8 mouse cellular contexts compared by ENCODE assay signal in genomic region chr5:34957015-34957414, GRCm38 (mm10). TPM values are rescaled to one million over a fixed set of nuclear protein-coding genes. Genes with fewer than 3 reads are reported as not detected.
A peak's percentile ranks its signal among the peaks of the same experiment; 100 is the strongest.
DNase-seq lines count a peak whose midpoint lies in the region; ATAC-seq lines count a peak whose summit lies in the region.

No protein-coding gene starts in this region.

- no peak overlapping the region for H3K4me3 ChIP-seq in heart, embryonic 16.5 days (ENCODE audit: low read length)
- H3K4me3 ChIP-seq in hindbrain, embryonic 12.5 days: no peak overlapping the region
- no peak overlapping the region for H3K4me3 ChIP-seq in intestine, embryonic 15.5 days (replicated peaks)

- H3K4me2 ChIP-seq in heart, embryonic 16.5 days (ENCODE audit: low read depth, low read length): no peak overlapping the region
- no peak overlapping the region for H3K4me2 ChIP-seq in hindbrain, embryonic 12.5 days (replicated peaks)
- no peak overlapping the region for H3K4me2 ChIP-seq in intestine, embryonic 15.5 days (replicated peaks)

- no peaks in the 10 kb centered on the region for H3K27me3 ChIP-seq in heart, embryonic 16.5 days (ENCODE audit: control insufficient read depth, insufficient read depth, low read length)
- no peaks in the 10 kb centered on the region for H3K27me3 ChIP-seq in hindbrain, embryonic 12.5 days
- H3K27me3 ChIP-seq in intestine, embryonic 15.5 days (replicated peaks): no peaks in the 10 kb centered on the region

- peak; percentile 45 for DNase-seq in adrenal gland, adult 2 months
- no peak for DNase-seq in adrenal gland, postnatal 4 days (ENCODE audit: low spot score in 2 of 2)
- no peak for DNase-seq in heart, adult 8-10 months (ENCODE audit: low spot score)
- DNase-seq in lung, postnatal 36 days: peak; percentile 79
- DNase-seq in embryo, embryonic 9.5 days (ENCODE audit: extremely low spot score): no peak

- H3K9ac ChIP-seq in heart, embryonic 16.5 days (ENCODE audit: low read length): no peak overlapping the region
- H3K9ac ChIP-seq in hindbrain, embryonic 12.5 days: no peak overlapping the region
- H3K9ac ChIP-seq in intestine, embryonic 15.5 days: no peak overlapping the region

- peak; percentile 72 for ATAC-seq in heart, embryonic 16.5 days (replicated peaks; ENCODE audit: extremely low read depth, insufficient read depth, low FRiP score)
- peak; percentile 17; the same call in 1 of the 2 replicates for ATAC-seq in hindbrain, embryonic 12.5 days (ENCODE audit: low FRiP score)
- no peak for ATAC-seq in intestine, embryonic 15.5 days

- peaks cover 4% of the 10 kb centered on the region; the same call in 1 of the 2 replicates for H3K9me3 ChIP-seq in heart, embryonic 16.5 days (replicated peaks; ENCODE audit: control insufficient read depth, low read length)
- H3K9me3 ChIP-seq in hindbrain, embryonic 12.5 days (replicated peaks): peaks cover 8% of the 10 kb centered on the region
- no peaks in the 10 kb centered on the region for H3K9me3 ChIP-seq in intestine, embryonic 15.5 days

- H3K36me3 ChIP-seq in heart, embryonic 16.5 days (ENCODE audit: control insufficient read depth, insufficient read depth): peaks cover 5% of the 10 kb centered on the region; the same call in 1 of the 2 replicates
- H3K36me3 ChIP-seq in hindbrain, embryonic 12.5 days: no peaks in the 10 kb centered on the region
- H3K36me3 ChIP-seq in intestine, embryonic 15.5 days: no peaks in the 10 kb centered on the region

- WGBS in heart, embryonic 16.5 days: 58% methylated on average over 2 of the region's 2 CpGs
- WGBS in hindbrain, embryonic 12.5 days: 87% methylated on average over 2 of the region's 2 CpGs
- WGBS in intestine, embryonic 15.5 days: 80% methylated on average over 2 of the region's 2 CpGs

- H3K27ac ChIP-seq in heart, embryonic 16.5 days (ENCODE audit: low read length): peak overlapping the region; percentile 67
- H3K27ac ChIP-seq in hindbrain, embryonic 12.5 days: peak overlapping the region; percentile 48; the same call in 1 of the 2 replicates
- H3K27ac ChIP-seq in intestine, embryonic 15.5 days: no peak overlapping the region

- peaks cover 48% of the 10 kb centered on the region for H3K4me1 ChIP-seq in heart, embryonic 16.5 days (ENCODE audit: control insufficient read depth, insufficient read depth, low read length)
- H3K4me1 ChIP-seq in hindbrain, embryonic 12.5 days: peaks cover 58% of the 10 kb centered on the region
- H3K4me1 ChIP-seq in intestine, embryonic 15.5 days (replicated peaks): no peaks in the 10 kb centered on the region

RNA-seq across cellular contexts. Expression of gene Rgs12, which starts 7.8 kb away (rescaled TPM):
- total RNA-seq in adrenal gland, adult 2 months (2021): 10 to 100 TPM; 15.0 to 25.8 TPM
- 34.7 and 39.2 TPM in 2 replicates for polyA plus RNA-seq in adrenal gland, adult 2 months (2012; rRNA removed)
- total RNA-seq in adrenal gland, postnatal 4 days (2021): 10 to 100 TPM; 57.1 to 64.9 TPM
- polyA plus RNA-seq in heart, embryonic 16.5 days (2015; fragmentation: Nextera tagmentation; extraction: Ambion mirVana): 30.0 and 34.2 TPM in 2 replicates
- 10 to 100 TPM; 14.3 to 18.7 (median 17.6) TPM for total RNA-seq in heart, adult 8-10 months (2022)
- polyA plus RNA-seq in hindbrain, embryonic 12.5 days (2016; fragmentation: Nextera tagmentation; extraction: Ambion mirVana): 65.3 and 67.3 TPM in 2 replicates
- polyA plus RNA-seq in intestine, embryonic 15.5 days (2015; fragmentation: Nextera tagmentation; extraction: Ambion mirVana): 16.6 and 17.3 TPM in 2 replicates

RNA-seq across cellular contexts. Expression of gene Msantd1, which starts 49.2 kb away (rescaled TPM):
- total RNA-seq in adrenal gland, adult 2 months (2021): 1 to 10 TPM in 1 of 2 experiments, under 1 TPM in 1; 0.45 to 2.6 TPM
- polyA plus RNA-seq in adrenal gland, adult 2 months (2012; rRNA removed): 3.6 and 4.0 TPM in 2 replicates
- total RNA-seq in adrenal gland, postnatal 4 days (2021): 1 to 10 TPM; 1.9 to 2.9 TPM
- polyA plus RNA-seq in heart, embryonic 16.5 days (2015; fragmentation: Nextera tagmentation; extraction: Ambion mirVana): 0.30 and 0.69 TPM in 2 replicates
- total RNA-seq in heart, adult 8-10 months (2022): under 1 TPM; 0.16 to 0.72 (median 0.50) TPM
- polyA plus RNA-seq in hindbrain, embryonic 12.5 days (2016; fragmentation: Nextera tagmentation; extraction: Ambion mirVana): 1.6 TPM in 2 replicates
- 0.55 and 0.64 TPM in 2 replicates for polyA plus RNA-seq in intestine, embryonic 15.5 days (2015; fragmentation: Nextera tagmentation; extraction: Ambion mirVana)

Comparison
In these comparisons a context has a peak if more than half of its experiments do, and no peak if none do; other contexts are left out.
1. DNase-seq: peak in adrenal gland, adult 2 months (single experiment) and lung, postnatal 36 days (single experiment); none in adrenal gland, postnatal 4 days (0 of 2), heart, adult 8-10 months (single experiment) and embryo, embryonic 9.5 days (single experiment).